Mouse (Mus musculus) limb, embryonic 11.5 days (tissue): ENCODE results near the gene Pdcd7. TPM values are rescaled to one million over a fixed set of nuclear protein-coding genes. Genes with fewer than 3 reads are reported as not detected.

Experiments
- polyA plus RNA-seq: library from polyadenylated mRNA; unstranded; fragments of >200 nt; fragmentation: Nextera tagmentation; extraction: Ambion mirVana; gene quantifications from 2 replicates; pipeline ENCODE4 v1.2.1, GENCODE M21; 2014

Pdcd7 gene
- polyA plus RNA-seq, 1 experiment from 2014 or later = 16.8 TPM

Other genes starting within 250 kb of the Pdcd7 start
- 13.5 and 15.0 TPM in 2 replicates for gene Igdcc4, start 244.6 kb upstream of the Pdcd7 start, polyA plus RNA-seq
- gene Igdcc3, start 204.9 kb upstream of the Pdcd7 start, polyA plus RNA-seq = 44.5 and 46.2 TPM in 2 replicates
- 7.2 and 8.2 TPM in 2 replicates for gene Parp16, start 150.8 kb upstream of the Pdcd7 start, polyA plus RNA-seq
- 0.11 TPM in 2 replicates for gene Cilp, start 80.9 kb upstream of the Pdcd7 start, polyA plus RNA-seq
- gene Clpx, start 51.8 kb upstream of the Pdcd7 start, polyA plus RNA-seq = 54.1 and 59.1 TPM in 2 replicates
- 0.47 and 0.96 TPM in 2 replicates for gene Ubap1l, start 14.9 kb downstream of the Pdcd7 start, polyA plus RNA-seq
- 0.64 and 1.0 TPM in 2 replicates for gene Kbtbd13, start 45.5 kb downstream of the Pdcd7 start, polyA plus RNA-seq
- 7.5 and 9.7 TPM in 2 replicates for gene Rasl12, start 52.4 kb downstream of the Pdcd7 start, polyA plus RNA-seq
- gene Slc51b, start 76.9 kb downstream of the Pdcd7 start, polyA plus RNA-seq = not detected in 2 replicates
- 20.1 and 21.1 TPM in 2 replicates for gene Mtfmt, start 89.7 kb downstream of the Pdcd7 start, polyA plus RNA-seq
- gene Spg21, start 114.8 kb downstream of the Pdcd7 start, polyA plus RNA-seq = 114 and 121 TPM in 2 replicates
- gene Ankdd1a, start 174.1 kb downstream of the Pdcd7 start, polyA plus RNA-seq = not detected in 2 replicates
- 12.2 and 12.5 TPM in 2 replicates for gene Plekho2, start 233.9 kb downstream of the Pdcd7 start, polyA plus RNA-seq
- 13.3 and 15.0 TPM in 2 replicates for gene Pif1, start 241.1 kb downstream of the Pdcd7 start, polyA plus RNA-seq